Mouse (Mus musculus): ENCODE measurements around the gene Gm42906. TPM values are rescaled to one million over a fixed set of nuclear protein-coding genes. Genes with fewer than 3 reads are reported as not detected.

Gene Gm42906
- total and polyA plus RNA-seq, 3 experiments, result not detected

DNA sequence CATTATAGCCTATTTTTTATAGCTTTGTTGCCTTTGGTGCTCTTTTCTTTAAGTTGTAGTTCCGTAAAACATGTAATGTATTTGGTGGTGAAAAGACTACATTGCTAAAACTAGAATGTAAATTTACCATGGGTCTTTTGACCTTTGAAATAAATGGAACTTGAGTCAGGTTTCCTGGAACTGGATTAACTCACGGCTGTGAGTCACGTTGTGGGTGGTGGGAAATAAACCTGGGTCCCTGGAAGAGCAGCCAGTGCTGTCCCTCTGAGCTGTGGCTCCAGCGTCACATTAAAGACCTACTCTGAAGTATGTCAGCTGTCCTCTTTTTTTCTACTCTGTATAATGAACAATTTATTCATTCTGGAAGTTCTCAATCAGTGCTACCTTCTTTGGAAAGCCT is 51.0 kb downstream of the Gm42906 start:
- no peaks in the 10 kb centered on the region for H3K9me3 ChIP-seq (replicated peaks; ENCODE audit: insufficient read depth, low read length)
- H3K27me3 ChIP-seq (ENCODE audit: control insufficient read depth in 1 of 2, insufficient read depth in 2 of 2, low read length in 2 of 2), result no peaks in the 10 kb centered on the region
- no peaks in the 10 kb centered on the region for H3K4me1 ChIP-seq (ENCODE audit: control insufficient read depth in 1 of 2, insufficient read depth in 2 of 2, low read length in 2 of 2)
- H3K9ac ChIP-seq (ENCODE audit: control insufficient read depth, low read depth, low read length, poor library complexity, severe bottlenecking), result no peak overlapping the region
- TF ChIP-seq ZC3H11A (IDR thresholded peaks at IDR 0.05; ENCODE audit: low read depth, low read length) (no peak), GABPA (IDR thresholded peaks at IDR 0.05; ENCODE audit: low read depth, low read length) (no peak), KAT2A (conservative IDR thresholded peaks at IDR 0.05; ENCODE audit: low read depth, low read length) (no peak), MEF2A (IDR thresholded peaks at IDR 0.05; ENCODE audit: extremely low read depth, insufficient replicate concordance, low read depth, low read length, poor library complexity, severe bottlenecking) (no peak), CHD2 (IDR thresholded peaks at IDR 0.05; ENCODE audit: low read length) (no peak), NELFE (IDR thresholded peaks at IDR 0.05; ENCODE audit: low read depth, low read length) (no peak), CTCF (IDR thresholded peaks at IDR 0.05 in 2 of 3, conservative IDR thresholded peaks at IDR 0.05 in 1 of 3; ENCODE audit: control insufficient read depth in 1 of 3, insufficient read depth in 1 of 3, low read depth in 2 of 3, low read length in 3 of 3, poor library complexity in 1 of 3, severe bottlenecking in 1 of 3) (no peak), USF2 (IDR thresholded peaks at IDR 0.05; ENCODE audit: borderline replicate concordance in 1 of 2, insufficient read depth in 1 of 2, low read depth in 1 of 2, low read length in 2 of 2) (no peak), HCFC1 (IDR thresholded peaks at IDR 0.05; ENCODE audit: low read depth, low read length) (no peak), RAD21 (IDR thresholded peaks at IDR 0.05; ENCODE audit: low read depth, low read length) (no peak), NRF1 (IDR thresholded peaks at IDR 0.05; ENCODE audit: insufficient read depth, low read depth, low read length, poor library complexity, severe bottlenecking) (no peak), MYC (IDR thresholded peaks at IDR 0.05; ENCODE audit: low read depth, low read length) (no peak), ZKSCAN1 (IDR thresholded peaks at IDR 0.05; ENCODE audit: low read depth, low read length) (no peak), ELF1 (IDR thresholded peaks at IDR 0.05; ENCODE audit: low read depth, low read length) (no peak), ETS1 (IDR thresholded peaks at IDR 0.05; ENCODE audit: low read depth, low read length) (no peak), E2F4 (IDR thresholded peaks at IDR 0.05; ENCODE audit: borderline replicate concordance, low read depth, low read length) (no peak)
- no peak for DNase-seq (ENCODE audit: low read depth, low spot score)
- H3K36me3 ChIP-seq (ENCODE audit: control insufficient read depth in 1 of 2, insufficient read depth in 2 of 2, low read length in 2 of 2), result no peaks in the 10 kb centered on the region
- H3K27ac ChIP-seq (ENCODE audit: control insufficient read depth, low read depth, low read length), result no peak overlapping the region
- H3K79me2 ChIP-seq (ENCODE audit: control insufficient read depth, insufficient read depth, low read length, poor library complexity), result no peaks in the 10 kb centered on the region
- no peak overlapping the region for H3K4me3 ChIP-seq (ENCODE audit: control insufficient read depth in 1 of 2, insufficient read depth in 1 of 2, low read depth in 2 of 2, low read length in 2 of 2)

DNA sequence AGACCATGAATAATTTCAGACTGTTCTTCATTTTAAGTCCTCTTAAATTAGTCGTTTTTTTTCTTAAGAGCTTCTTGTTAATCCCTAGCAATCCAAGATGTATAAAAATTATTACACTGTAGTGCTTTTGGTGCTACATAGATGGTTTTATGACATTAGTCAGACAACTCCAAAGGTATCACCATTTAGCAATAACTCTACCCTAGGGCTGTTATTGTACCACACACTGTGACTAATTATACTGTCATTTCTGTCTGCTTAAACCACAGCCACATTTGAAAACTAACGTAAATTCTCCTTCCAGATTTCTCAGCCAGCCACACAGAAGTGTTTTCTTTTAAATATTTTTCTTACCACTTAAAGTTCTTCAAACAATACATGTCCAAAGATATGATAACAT is 53.1 kb downstream of the Gm42906 start:
- Histone ChIP-seq H3K4me3 (ENCODE audit: control insufficient read depth in 1 of 2, insufficient read depth in 1 of 2, low read depth in 2 of 2, low read length in 2 of 2) (no peak overlapping the region), H3K36me3 (ENCODE audit: control insufficient read depth in 1 of 2, insufficient read depth in 2 of 2, low read length in 2 of 2) (peaks cover 0 to 11% of the 10 kb centered on the region in 2 experiments; a peak in 2 of 4 replicates), H3K27ac (ENCODE audit: control insufficient read depth, low read depth, low read length) (no peak overlapping the region), H3K79me2 (ENCODE audit: control insufficient read depth, insufficient read depth, low read length, poor library complexity) (no peaks in the 10 kb centered on the region), H3K9ac (ENCODE audit: control insufficient read depth, low read depth, low read length, poor library complexity, severe bottlenecking) (no peak overlapping the region), H3K27me3 (ENCODE audit: control insufficient read depth in 1 of 2, insufficient read depth in 2 of 2, low read length in 2 of 2) (no peaks in the 10 kb centered on the region), H3K4me1 (ENCODE audit: control insufficient read depth in 1 of 2, insufficient read depth in 2 of 2, low read length in 2 of 2) (peaks cover 2 to 7% of the 10 kb centered on the region in 2 experiments; a peak in 3 of 4 replicates), H3K9me3 (replicated peaks; ENCODE audit: insufficient read depth, low read length) (no peaks in the 10 kb centered on the region)
- TF ChIP-seq POLR2AphosphoS2 (IDR thresholded peaks at IDR 0.05; ENCODE audit: low read length), result no peak
- TF ChIP-seq MAFK (IDR thresholded peaks at IDR 0.05; ENCODE audit: borderline replicate concordance, low read depth, low read length), result no peak
- no peak for TF ChIP-seq USF1 (IDR thresholded peaks at IDR 0.05; ENCODE audit: low read depth, low read length)
- no peak for TF ChIP-seq CTCF (IDR thresholded peaks at IDR 0.05 in 2 of 3, conservative IDR thresholded peaks at IDR 0.05 in 1 of 3; ENCODE audit: control insufficient read depth in 1 of 3, insufficient read depth in 1 of 3, low read depth in 2 of 3, low read length in 3 of 3, poor library complexity in 1 of 3, severe bottlenecking in 1 of 3)
- TF ChIP-seq ZKSCAN1 (IDR thresholded peaks at IDR 0.05; ENCODE audit: low read depth, low read length), result no peak
- no peak for TF ChIP-seq GATA1 (IDR thresholded peaks at IDR 0.05; ENCODE audit: low read depth, low read length)
- TF ChIP-seq ZMIZ1 (IDR thresholded peaks at IDR 0.05; ENCODE audit: low read depth, low read length), result no peak
- TF ChIP-seq NELFE (IDR thresholded peaks at IDR 0.05; ENCODE audit: low read depth, low read length), result no peak
- no peak for TF ChIP-seq KAT2A (conservative IDR thresholded peaks at IDR 0.05; ENCODE audit: low read depth, low read length)
- no peak for TF ChIP-seq JUND (IDR thresholded peaks at IDR 0.05; ENCODE audit: low read depth, low read length)
- no peak for DNase-seq (ENCODE audit: low read depth, low spot score)

Measured in MEL (cell line).